Mouse (Mus musculus) midbrain, postnatal 0 days (tissue): ENCODE results near the gene Lrguk. TPM values are rescaled to one million over a fixed set of nuclear protein-coding genes. Genes with fewer than 3 reads are reported as not detected.

ENCODE experiments used
- ATAC-seq: fragments of 200-750 bp; cut with Nextera tagmentation; 2 replicates; pipeline ENCODE4 v1.8.0; 2017; ENCODE audit warnings: moderate number of reproducible peaks, mild to moderate bottlenecking, moderate TSS enrichment, moderate library complexity; ENCODE audit not compliant: low FRiP score
- DNase-seq: peaks from one replicate; pipeline ENCODE4 v3.0.0-alpha.2; 2015; ENCODE audit warnings: low spot score
- H3K27ac ChIP-seq: fragments of 300-500 bp; sonication (generic); 2 replicates; pipeline ENCODE4 v1.5.1; 2014; ENCODE audit warnings: low read depth, mild to moderate bottlenecking, low read length, mixed read lengths
- H3K27me3 ChIP-seq: fragments of 300-500 bp; sonication (generic); 2 replicates; pipeline ENCODE4 v1.6.1; 2014; ENCODE audit warnings: low read length, control low read depth, mixed read lengths; ENCODE audit not compliant: insufficient read depth
- H3K36me3 ChIP-seq: fragments of 300-500 bp; sonication (generic); 2 replicates; pipeline ENCODE4 v1.6.1; 2014; ENCODE audit warnings: low read length, control low read depth, mixed read lengths; ENCODE audit not compliant: insufficient read depth
- H3K4me1 ChIP-seq: fragments of 300-500 bp; sonication (generic); 2 replicates; pipeline ENCODE4 v1.6.1; 2014; ENCODE audit warnings: mild to moderate bottlenecking, control low read depth, antibody characterized with exemption, low read length, mixed read lengths; ENCODE audit not compliant: insufficient read depth
- H3K4me2 ChIP-seq: fragments of 300-500 bp; sonication (generic); 2 replicates; pipeline ENCODE4 v1.6.1; 2014; ENCODE audit warnings: low read depth, mild to moderate bottlenecking, low read length, mixed read lengths; ENCODE audit not compliant: poor library complexity, severe bottlenecking
- H3K4me3 ChIP-seq: fragments of 300-500 bp; sonication (generic); 2 replicates; pipeline ENCODE4 v1.5.1; 2014; ENCODE audit warnings: low read depth, mild to moderate bottlenecking, low read length, moderate library complexity
- H3K9ac ChIP-seq: fragments of 300-500 bp; sonication (generic); replicated peaks from 2 replicates; pipeline ENCODE4 v1.6.1; 2014; ENCODE audit warnings: mild to moderate bottlenecking, low read length, moderate library complexity, mixed read lengths; ENCODE audit not compliant: poor library complexity, severe bottlenecking
- H3K9me3 ChIP-seq: fragments of 300-500 bp; sonication (generic); 2 replicates; pipeline ENCODE4 v1.6.1; 2016; ENCODE audit warnings: low read length, control low read depth
- CTCF ChIP-seq: IDR thresholded peaks from 2 replicates; pipeline ENCODE4 v1.5.1; 2016; ENCODE audit warnings: antibody characterized with exemption, mild to moderate bottlenecking
- WGBS: fragments of 180-500 bp; shearing (Covaris S2); extraction: QIAGEN DNeasy Blood & Tissue Kit; methylation state at CpG from one replicate; pipeline ENCODE4 v1.1.7; 2014; 5-methylcytosine and 5-hydroxymethylcytosine counted together
- polyA plus RNA-seq: library from polyadenylated mRNA; unstranded; fragments of >200 nt; fragmentation: Nextera tagmentation; extraction: Ambion mirVana; gene quantifications from 2 replicates; pipeline ENCODE4 v1.2.1, GENCODE M21; 2015
- total RNA-seq: library from RNA; depleted of rRNA; stranded (reverse); fragments of >200 nt; gene quantifications from 2 replicates; pipeline ENCODE4 v1.2.3, GENCODE M21; 2014

The Lrguk gene
- total and polyA plus RNA-seq, 2 experiments from 2014 or later, result 1.0 to 1.6 TPM

GRCm38 (mm10) chr6:34073931-34074442, 44.7 kb downstream of the Lrguk start:
- H3K4me3 ChIP-seq, result no peak overlapping the region
- WGBS, result 97% methylated on average over 3 of the region's 3 CpGs
- H3K9me3 ChIP-seq, result no peaks in the 10 kb centered on the region
- no peaks in the 10 kb centered on the region for H3K27me3 ChIP-seq
- no peak for TF ChIP-seq CTCF
- H3K36me3 ChIP-seq, result no peaks in the 10 kb centered on the region
- H3K27ac ChIP-seq, result no peak overlapping the region
- ATAC-seq (no peak), DNase-seq (no peak)
- no peak overlapping the region for H3K9ac ChIP-seq
- no peaks in the 10 kb centered on the region for H3K4me1 ChIP-seq
- no peak overlapping the region for H3K4me2 ChIP-seq

DNA sequence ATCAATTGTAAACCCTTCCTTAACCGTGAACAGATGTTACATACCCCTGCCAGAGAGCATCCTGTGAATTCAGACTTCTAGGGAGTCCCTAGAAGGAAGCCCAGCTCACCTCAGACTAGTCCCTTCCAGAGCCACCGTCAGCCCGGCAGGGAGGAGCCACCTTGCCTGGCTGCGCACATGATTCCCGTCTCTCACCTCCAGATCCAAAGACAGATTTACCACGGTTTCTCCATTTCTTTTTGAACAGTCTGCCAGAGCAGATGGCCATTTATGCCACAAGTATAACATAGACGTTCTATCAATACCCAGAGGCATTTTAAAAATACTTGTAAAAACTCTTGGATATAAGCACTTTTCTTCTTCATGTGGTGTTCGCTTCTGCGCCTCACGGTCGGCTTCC, 46.3 kb downstream of the Lrguk start:
- no peak overlapping the region for H3K4me3 ChIP-seq
- H3K36me3 ChIP-seq, result no peaks in the 10 kb centered on the region
- DNase-seq (no peak), ATAC-seq (no peak)
- H3K4me1 ChIP-seq, result no peaks in the 10 kb centered on the region
- no peak overlapping the region for H3K27ac ChIP-seq
- 71% methylated on average over 11 of the region's 11 CpGs for WGBS
- no peak for TF ChIP-seq CTCF
- no peaks in the 10 kb centered on the region for H3K27me3 ChIP-seq
- H3K9ac ChIP-seq, result no peak overlapping the region
- H3K9me3 ChIP-seq, result no peaks in the 10 kb centered on the region
- no peak overlapping the region for H3K4me2 ChIP-seq

- DNase-seq (no peak), ATAC-seq (no peak)
- WGBS, result 95% methylated on average over 5 of the region's 5 CpGs
- H3K9me3 ChIP-seq, result no peaks in the 10 kb centered on the region
- H3K27me3 ChIP-seq, result no peaks in the 10 kb centered on the region
- H3K4me3 ChIP-seq, result no peak overlapping the region
- H3K4me1 ChIP-seq, result no peaks in the 10 kb centered on the region
- no peak for TF ChIP-seq CTCF
- H3K27ac ChIP-seq, result no peak overlapping the region
- H3K9ac ChIP-seq, result no peak overlapping the region
- no peak overlapping the region for H3K4me2 ChIP-seq
- H3K36me3 ChIP-seq, result no peaks in the 10 kb centered on the region
Observed at GRCm38 (mm10) chr6:34083471-34083870, 54.2 kb downstream of the Lrguk start.

DNA sequence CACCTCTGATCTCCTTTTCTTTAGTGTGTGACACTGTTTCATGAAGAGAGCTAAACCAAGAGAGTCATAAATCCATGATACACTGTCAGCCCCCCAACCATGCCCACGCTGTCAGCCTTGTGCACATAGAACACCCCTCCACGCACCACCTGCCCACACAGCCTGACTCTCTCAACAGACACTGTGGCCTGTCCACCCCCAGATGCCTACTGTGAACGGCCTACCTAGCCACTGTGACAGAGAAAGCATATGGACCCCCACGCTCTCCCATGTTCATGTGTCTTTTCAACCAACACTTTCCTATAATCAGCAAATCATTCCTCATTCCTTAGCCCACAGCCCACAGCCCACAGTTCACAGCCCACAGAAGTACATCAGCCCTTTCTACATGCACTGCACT, 58.5 kb downstream of the Lrguk start:
- TF ChIP-seq CTCF, result no peak
- Histone ChIP-seq H3K27me3 (no peaks in the 10 kb centered on the region), H3K36me3 (no peaks in the 10 kb centered on the region), H3K9ac (no peak overlapping the region), H3K9me3 (no peaks in the 10 kb centered on the region), H3K4me1 (no peaks in the 10 kb centered on the region), H3K4me3 (no peak overlapping the region), H3K4me2 (no peak overlapping the region), H3K27ac (no peak overlapping the region)
- DNase-seq (no peak), ATAC-seq (no peak)
- WGBS, result 92% methylated on average over 4 of the region's 4 CpGs

DNA sequence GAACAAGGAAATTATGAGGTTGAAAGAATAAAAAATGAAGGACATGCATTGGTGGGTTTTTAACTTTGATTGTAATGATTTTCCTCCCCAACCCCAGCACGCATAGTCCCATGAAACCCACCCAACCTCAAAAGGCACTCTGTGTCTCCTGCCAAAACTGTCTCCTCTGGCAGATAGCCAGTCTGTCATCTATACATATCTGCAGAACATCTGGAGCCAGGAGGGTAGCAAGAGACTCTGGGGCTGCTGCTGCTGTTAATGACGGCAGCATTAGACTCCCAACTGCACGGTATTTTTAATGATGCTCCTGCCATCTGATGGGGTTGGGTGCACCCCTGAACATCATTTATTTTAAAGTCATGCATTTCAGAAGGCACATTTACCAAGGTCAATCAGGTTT, 59.7 kb downstream of the Lrguk start:
- WGBS, result 76% methylated on average over 3 of the region's 3 CpGs
- Histone ChIP-seq H3K27me3 (no peaks in the 10 kb centered on the region), H3K27ac (no peak overlapping the region), H3K4me2 (no peak overlapping the region), H3K9ac (no peak overlapping the region), H3K36me3 (no peaks in the 10 kb centered on the region), H3K4me1 (no peaks in the 10 kb centered on the region), H3K4me3 (no peak overlapping the region), H3K9me3 (no peaks in the 10 kb centered on the region)
- no peak for TF ChIP-seq CTCF
- DNase-seq, result no peak
- no peak for ATAC-seq

DNA sequence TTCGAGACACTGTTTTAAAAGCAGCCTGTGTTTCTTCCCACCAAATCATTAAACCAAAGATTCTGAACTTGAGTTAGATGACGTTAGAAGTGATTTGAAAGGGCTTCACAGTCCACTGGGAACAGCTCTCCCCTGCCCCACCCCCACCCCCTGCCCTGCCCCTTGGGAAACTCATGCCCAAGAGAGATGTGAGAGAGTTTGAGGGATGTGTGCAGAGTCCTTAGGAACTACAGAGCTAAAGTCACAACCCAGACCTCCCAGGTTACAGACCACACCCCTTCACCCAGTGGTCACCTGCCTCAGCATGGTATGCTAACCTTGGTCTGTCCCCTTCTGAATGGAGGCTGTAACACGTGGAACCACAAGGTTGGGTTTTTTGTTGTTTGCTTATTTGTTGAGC, 62.3 kb downstream of the Lrguk start:
- Histone ChIP-seq H3K9me3 (no peaks in the 10 kb centered on the region), H3K9ac (no peak overlapping the region), H3K27me3 (no peaks in the 10 kb centered on the region), H3K4me3 (no peak overlapping the region), H3K27ac (no peak overlapping the region), H3K36me3 (no peaks in the 10 kb centered on the region), H3K4me1 (no peaks in the 10 kb centered on the region), H3K4me2 (no peak overlapping the region)
- no peak for TF ChIP-seq CTCF
- WGBS, result 69% methylated on average over 3 of the region's 3 CpGs
- DNase-seq (no peak), ATAC-seq (no peak)
